Mouse (Mus musculus) liver, postnatal 0 days (tissue): ENCODE results near the gene Gpr25. TPM values are rescaled to one million over a fixed set of nuclear protein-coding genes. Genes with fewer than 3 reads are reported as not detected.

Source experiments
- ATAC-seq: fragments of 200-750 bp; cut with Nextera tagmentation; 2 replicates; pipeline ENCODE4 v1.8.0; 2017; ENCODE audit warnings: mild to moderate bottlenecking, moderate library complexity
- DNase-seq: peaks from one replicate; pipeline ENCODE4 v3.0.0-alpha.2; 2016
- H3K27ac ChIP-seq: fragments of 300-500 bp; sonication (generic); 2 replicates; pipeline ENCODE4 v1.5.1; 2014; ENCODE audit warnings: antibody characterized with exemption, moderate library complexity, mild to moderate bottlenecking, low read depth
- H3K27me3 ChIP-seq: fragments of 300-500 bp; sonication (generic); 2 replicates; pipeline ENCODE4 v1.6.1; 2014; ENCODE audit warnings: low read length, control low read depth, mixed read lengths; ENCODE audit not compliant: insufficient read depth
- H3K36me3 ChIP-seq: fragments of 300-500 bp; sonication (generic); replicated peaks from 2 replicates; pipeline ENCODE4 v1.6.1; 2014; ENCODE audit warnings: mild to moderate bottlenecking, control low read depth, low read length, moderate library complexity, mixed read lengths; ENCODE audit not compliant: insufficient read depth
- H3K4me1 ChIP-seq: fragments of 300-500 bp; sonication (generic); 2 replicates; pipeline ENCODE4 v1.6.1; 2014; ENCODE audit warnings: antibody characterized with exemption, mild to moderate bottlenecking, control low read depth; ENCODE audit not compliant: insufficient read depth
- H3K4me2 ChIP-seq: fragments of 300-500 bp; sonication (generic); 2 replicates; pipeline ENCODE4 v1.6.1; 2014; ENCODE audit warnings: low read depth, mild to moderate bottlenecking, low read length, moderate library complexity, mixed read lengths
- H3K4me3 ChIP-seq: fragments of 300-500 bp; sonication (generic); 2 replicates; pipeline ENCODE4 v1.5.1; 2014; ENCODE audit warnings: low read depth, low read length
- H3K9ac ChIP-seq: fragments of 300-500 bp; sonication (generic); replicated peaks from 2 replicates; pipeline ENCODE4 v1.6.1; 2014; ENCODE audit warnings: mild to moderate bottlenecking, moderate library complexity
- H3K9me3 ChIP-seq: fragments of 300-500 bp; sonication (generic); 2 replicates; pipeline ENCODE4 v1.6.1; 2016; ENCODE audit warnings: mild to moderate bottlenecking, control low read depth, low read length, mixed read lengths
- CTCF ChIP-seq: sonication (generic); IDR thresholded peaks from 2 replicates; pipeline ENCODE4 v1.5.1; 2016; ENCODE audit warnings: antibody characterized with exemption, low read depth
- EP300 ChIP-seq: IDR thresholded peaks from 2 replicates; pipeline ENCODE4 v1.6.1; 2016; ENCODE audit warnings: antibody characterized with exemption, low read depth, mild to moderate bottlenecking
- WGBS: fragments of 180-500 bp; shearing (Covaris S2); extraction: QIAGEN DNeasy Blood & Tissue Kit; methylation state at CpG from one replicate; pipeline ENCODE4 v1.1.7; 2014; ENCODE audit not compliant: insufficient replicate concordance; 5-methylcytosine and 5-hydroxymethylcytosine counted together
- polyA plus RNA-seq: library from polyadenylated mRNA; unstranded; fragments of >200 nt; fragmentation: Nextera tagmentation; extraction: Ambion mirVana; gene quantifications from 2 replicates; pipeline ENCODE4 v1.2.1, GENCODE M21; 2015

The Gpr25 gene
- polyA plus RNA-seq, 1 experiment from 2014 or later: not detected

DNA sequence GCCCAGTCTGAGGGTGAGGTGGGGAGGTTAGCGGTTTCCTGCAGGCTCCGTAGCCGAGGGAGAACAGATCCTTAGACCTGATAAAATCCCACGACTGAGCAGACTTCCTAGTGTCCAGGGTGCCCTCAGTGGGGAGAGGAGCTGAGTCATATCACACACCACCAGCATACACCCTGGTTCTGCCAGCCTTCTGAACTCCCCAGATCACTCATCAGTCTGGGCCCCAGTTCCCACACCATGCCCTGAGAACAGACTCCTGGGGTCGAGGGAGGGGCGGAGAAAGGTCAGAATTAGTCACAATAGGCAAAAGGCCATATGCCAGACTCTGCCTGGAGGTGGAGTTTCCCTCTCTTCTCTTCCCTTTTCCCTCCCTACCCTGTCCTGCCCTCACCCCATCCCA lies 5.5 kb downstream of the Gpr25 start:
- 15% methylated on average over 6 of the region's 6 CpGs for WGBS
- ATAC-seq: no peak
- Histone ChIP-seq H3K9ac (no peak overlapping the region), H3K27me3 (peaks cover 37% of the 10 kb centered on the region), H3K4me2 (no peak overlapping the region), H3K9me3 (no peaks in the 10 kb centered on the region), H3K4me1 (peaks cover 6% of the 10 kb centered on the region), H3K4me3 (no peak overlapping the region), H3K36me3 (no peaks in the 10 kb centered on the region), H3K27ac (no peak overlapping the region)
- DNase-seq: no peak
- TF ChIP-seq EP300 (no peak), CTCF (no peak)

DNA sequence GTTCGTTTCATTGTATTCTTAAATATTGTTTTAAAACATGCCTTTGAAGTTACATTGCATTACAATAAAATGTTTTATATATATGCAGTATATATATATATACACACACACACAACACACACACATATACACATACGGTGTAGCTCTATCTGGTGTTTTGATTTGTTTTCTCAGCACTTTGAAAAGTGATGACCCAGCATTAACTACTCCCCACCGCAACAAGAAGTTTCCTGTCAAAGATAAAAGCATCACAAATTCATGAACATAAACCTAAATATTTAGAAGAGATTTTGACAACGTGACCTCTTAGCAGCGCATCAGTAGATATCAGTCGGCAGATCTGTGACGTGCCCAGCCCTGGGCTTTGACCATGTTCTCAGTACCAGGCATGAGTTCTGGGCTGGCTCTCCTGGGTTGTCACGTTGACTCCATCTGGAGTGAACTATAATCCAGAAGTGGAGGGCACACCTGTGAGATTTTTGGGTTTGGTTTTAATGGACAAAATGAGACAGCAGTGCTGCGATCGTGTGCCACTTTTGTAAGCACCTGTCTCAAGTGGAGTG lies 6.1 kb downstream of the Gpr25 start:
- Histone ChIP-seq H3K4me2 (no peak overlapping the region), H3K36me3 (no peaks in the 10 kb centered on the region), H3K27ac (no peak overlapping the region), H3K9me3 (no peaks in the 10 kb centered on the region), H3K4me3 (no peak overlapping the region), H3K9ac (no peak overlapping the region), H3K4me1 (peaks cover under 1% of the 10 kb centered on the region), H3K27me3 (peaks cover 31% of the 10 kb centered on the region)
- WGBS: 57% methylated on average over 10 of the region's 10 CpGs
- TF ChIP-seq CTCF (no peak), EP300 (no peak)
- ATAC-seq (no peak), DNase-seq (no peak)

GRCm38 (mm10) chr1:136253472-136253871 lies 7.2 kb downstream of the Gpr25 start:
- 14% methylated on average over 2 of the region's 2 CpGs for WGBS
- H3K36me3 ChIP-seq: no peaks in the 10 kb centered on the region
- TF ChIP-seq EP300 (no peak), CTCF (no peak)

DNA sequence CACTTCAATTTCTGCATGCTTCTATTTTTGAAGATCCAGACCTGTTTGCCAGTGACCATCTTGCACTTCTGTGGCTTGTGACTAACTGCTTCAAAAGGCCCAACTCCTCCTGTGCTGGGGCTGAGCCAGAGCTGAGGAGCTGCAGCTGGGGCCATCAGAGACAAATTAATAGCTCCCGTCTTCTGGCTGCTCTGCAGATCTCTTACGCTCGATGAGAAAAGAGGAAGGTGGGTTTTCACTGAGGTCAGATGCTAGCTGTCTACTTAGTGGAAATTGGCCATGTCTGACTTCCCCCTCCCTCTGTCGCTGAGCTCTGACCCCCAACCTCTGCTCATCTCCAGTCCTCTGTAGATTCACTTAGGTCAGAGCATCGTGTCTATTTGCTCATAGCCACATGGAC lies 11.0 kb downstream of the Gpr25 start:
- no peaks in the 10 kb centered on the region for H3K9me3 ChIP-seq
- H3K9ac ChIP-seq: no peak overlapping the region
- H3K4me3 ChIP-seq: no peak overlapping the region
- no peaks in the 10 kb centered on the region for H3K36me3 ChIP-seq
- ATAC-seq: no peak
- DNase-seq: no peak
- no peak overlapping the region for H3K27ac ChIP-seq
- H3K4me2 ChIP-seq: no peak overlapping the region
- H3K27me3 ChIP-seq: no peaks in the 10 kb centered on the region
- 19% methylated on average over 5 of the region's 5 CpGs for WGBS
- TF ChIP-seq CTCF (no peak), EP300 (no peak)
- H3K4me1 ChIP-seq: no peaks in the 10 kb centered on the region

More at GRCm38 (mm10) chr1:136253472-136253871, 7.2 kb downstream of the Gpr25 start:
- Histone ChIP-seq H3K9ac (no peak overlapping the region), H3K9me3 (no peaks in the 10 kb centered on the region), H3K4me3 (no peak overlapping the region), H3K4me1 (no peaks in the 10 kb centered on the region), H3K27ac (no peak overlapping the region), H3K4me2 (no peak overlapping the region), H3K27me3 (peaks cover 20% of the 10 kb centered on the region)
- ATAC-seq (peak; percentile 40), DNase-seq (no peak)

GRCm38 (mm10) chr1:136247393-136247792 lies 13.3 kb downstream of the Gpr25 start:
- Histone ChIP-seq H3K36me3 (no peaks in the 10 kb centered on the region), H3K27ac (no peak overlapping the region), H3K27me3 (no peaks in the 10 kb centered on the region), H3K4me2 (no peak overlapping the region), H3K4me3 (no peak overlapping the region), H3K4me1 (no peaks in the 10 kb centered on the region), H3K9ac (no peak overlapping the region), H3K9me3 (no peaks in the 10 kb centered on the region)
- DNase-seq (no peak), ATAC-seq (no peak)
- 72% methylated on average over 5 of the region's 5 CpGs for WGBS
- no peak for TF ChIP-seq EP300
- TF ChIP-seq CTCF: no peak

- Histone ChIP-seq H3K27ac (no peak overlapping the region), H3K9me3 (no peaks in the 10 kb centered on the region), H3K36me3 (no peaks in the 10 kb centered on the region), H3K9ac (no peak overlapping the region), H3K4me3 (no peak overlapping the region), H3K4me1 (no peaks in the 10 kb centered on the region), H3K27me3 (no peaks in the 10 kb centered on the region), H3K4me2 (no peak overlapping the region)
- TF ChIP-seq EP300: no peak
- no peak for TF ChIP-seq CTCF
- 71% methylated on average over 4 of the region's 5 CpGs for WGBS
- ATAC-seq (no peak), DNase-seq (no peak)
These were observed 16.2 kb downstream of the Gpr25 start for GRCm38 (mm10) chr1:136244469-136244868.

DNA sequence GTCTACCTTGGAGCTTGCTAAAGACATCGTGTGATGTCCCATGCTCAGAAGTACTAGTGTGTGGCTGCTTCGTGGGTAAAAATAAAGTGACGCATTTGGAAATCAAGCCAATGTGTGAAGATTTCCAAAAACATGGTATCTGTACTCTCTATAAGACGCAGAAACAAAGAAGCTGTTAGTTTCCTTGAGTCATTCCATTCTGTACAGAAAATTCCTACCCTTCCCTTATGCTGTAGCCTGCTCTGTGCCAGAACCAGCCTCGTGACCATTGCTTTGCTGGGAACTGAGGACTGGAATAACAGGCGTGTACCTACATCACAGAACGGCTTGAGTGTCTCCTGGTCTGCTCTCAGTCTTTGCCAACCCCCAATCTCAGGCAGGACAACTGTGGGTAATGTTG lies 18.9 kb downstream of the Gpr25 start:
- no peaks in the 10 kb centered on the region for H3K36me3 ChIP-seq
- WGBS: 83% methylated on average over 7 of the region's 7 CpGs
- no peak overlapping the region for H3K9ac ChIP-seq
- DNase-seq: no peak
- no peak for ATAC-seq
- no peak overlapping the region for H3K27ac ChIP-seq
- TF ChIP-seq EP300 (no peak), CTCF (no peak)
- H3K4me1 ChIP-seq: no peaks in the 10 kb centered on the region
- no peak overlapping the region for H3K4me2 ChIP-seq
- no peaks in the 10 kb centered on the region for H3K9me3 ChIP-seq
- H3K4me3 ChIP-seq: no peak overlapping the region
- no peaks in the 10 kb centered on the region for H3K27me3 ChIP-seq
